ENCODE assay signal across 26 mouse cellular contexts in the genomic region with DNA sequence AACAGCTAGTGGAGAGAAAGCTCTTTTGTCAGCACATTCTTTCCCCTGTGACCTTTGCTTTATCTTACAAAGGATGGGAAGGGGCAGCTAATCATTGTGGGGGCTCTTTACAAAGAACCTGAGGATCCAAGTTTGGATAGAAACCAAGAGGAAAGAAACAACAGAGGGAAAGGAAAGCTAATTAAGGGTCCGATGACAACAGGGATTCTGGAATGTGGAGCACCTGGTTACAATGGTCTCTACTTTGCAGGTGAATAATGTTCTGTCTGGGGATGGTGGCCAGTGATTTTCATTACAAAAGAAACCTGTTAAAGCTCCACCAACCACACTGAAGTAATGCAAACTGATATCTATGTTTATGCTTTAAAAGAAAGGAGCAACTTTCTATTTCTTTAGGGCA. TPM values are rescaled to one million over a fixed set of nuclear protein-coding genes. Genes with fewer than 3 reads are reported as not detected.
DNase-seq lines count a peak whose midpoint lies in the region; TF ChIP-seq lines count a peak whose summit lies in the region.
"Had no signal": no experiment of that assay in that cellular context is flagged by ENCODE, and none has a peak within 500 bp of the region (broad histone marks: within the 10 kb centered on the region; RNA-seq: fewer than 3 reads in every experiment).

No protein-coding gene starts in this region.

- no peak for TF ChIP-seq POLR2A in kidney, adult 2 months (IDR thresholded peaks at IDR 0.05; ENCODE audit: low read depth, low read length)

- no peak for TF ChIP-seq CTCF in kidney, adult 2 months (conservative IDR thresholded peaks at IDR 0.05; ENCODE audit: insufficient read depth, insufficient read length, low read depth, low read length)

- no peak overlapping the region for H3K4me3 ChIP-seq in kidney, adult 2 months (ENCODE audit: insufficient read depth, low read depth, low read length)
- H3K4me3 ChIP-seq: embryonic facial prominence, embryonic 10.5 days; embryonic facial prominence, embryonic 12.5 days; forebrain, embryonic 13.5 days; forebrain, embryonic 15.5 days had no signal

- H3K27me3 ChIP-seq in kidney, adult 2 months (replicated peaks; ENCODE audit: control insufficient read depth, insufficient read depth, low read length), result no peaks in the 10 kb centered on the region
- H3K27me3 ChIP-seq: embryonic facial prominence, embryonic 12.5 days; forebrain, embryonic 13.5 days; forebrain, embryonic 15.5 days; Patski had no signal

- H3K36me3 ChIP-seq in kidney, adult 2 months (ENCODE audit: control insufficient read depth, insufficient read depth, low read length), result no peaks in the 10 kb centered on the region
- H3K36me3 ChIP-seq: embryonic facial prominence, embryonic 10.5 days; embryonic facial prominence, embryonic 12.5 days; forebrain, embryonic 15.5 days; G1E had no signal

- H3K27ac ChIP-seq in kidney, adult 2 months (ENCODE audit: insufficient read depth, low read depth, low read length), result no peak overlapping the region
- H3K27ac ChIP-seq: embryonic facial prominence, embryonic 10.5 days; embryonic facial prominence, embryonic 12.5 days; forebrain, embryonic 13.5 days; forebrain, embryonic 15.5 days had no signal

- 28% methylated on average over 1 of the region's 1 CpGs for WGBS in kidney, adult 2 months

- intact Hi-C loops in left cerebral cortex, postnatal 36 days (cut with DNase I), result no loop called here

- DNase-seq in ES-CJ7 (ENCODE audit: low read depth, low spot score) (peak; percentile 81), R1 (ENCODE audit: low read depth, low spot score) (peak; percentile 85)
- no peak for DNase-seq in kidney, adult 2 months
- DNase-seq in left cerebral cortex, postnatal 36 days (ENCODE audit: low spot score in 2 of 2), result no peak
- no peak for DNase-seq in lung, postnatal 25 days (ENCODE audit: low spot score)
- DNase-seq: adrenal gland, adult 8-10 months; adrenal gland, postnatal 14 days; adrenal gland, postnatal 36 days; cerebellum, adult 11-12 months; cerebellum, adult 2 months; cerebellum, adult 9-10 months; cerebellum, postnatal 10 days; cerebellum, postnatal 25 days; forebrain, postnatal 0 days had no signal

- H3K4me1 ChIP-seq in kidney, adult 2 months (ENCODE audit: control insufficient read depth, insufficient read depth, low read length), result no peaks in the 10 kb centered on the region
- H3K4me1 ChIP-seq: embryonic facial prominence, embryonic 12.5 days; forebrain, embryonic 13.5 days; forebrain, embryonic 15.5 days had no signal

RNA-seq across cellular contexts. Expression of a gene that starts 8.6 kb away (rescaled TPM):
- polyA plus RNA-seq in kidney, adult 2 months (2012; rRNA removed), result not detected in 2 replicates
- total RNA-seq in left cerebral cortex, postnatal 36 days (2021), result not detected
- total RNA-seq: adrenal gland, adult 18-20 months; adrenal gland, adult 8-10 months; adrenal gland, postnatal 14 days; adrenal gland, postnatal 36 days; forebrain, postnatal 0 days had no signal
- polyA plus RNA-seq: C2C12; cerebellum, adult 2 months; cortical plate, adult 2 months; embryonic facial prominence, embryonic 10.5 days; embryonic facial prominence, embryonic 12.5 days; embryonic facial prominence, embryonic 14.5 days; forebrain, embryonic 11.5 days; forebrain, embryonic 13.5 days; forebrain, embryonic 15.5 days; forebrain, postnatal 0 days; G1E; Patski had no signal

RNA-seq across cellular contexts. Expression of a gene that starts 12.3 kb away (rescaled TPM):
- polyA plus RNA-seq in kidney, adult 2 months (2012; rRNA removed), result not detected in 2 replicates
- total RNA-seq in left cerebral cortex, postnatal 36 days (2021), result not detected
- total RNA-seq: adrenal gland, adult 18-20 months; adrenal gland, adult 8-10 months; adrenal gland, postnatal 14 days; adrenal gland, postnatal 36 days; forebrain, postnatal 0 days; G1E had no signal
- polyA plus RNA-seq: activated CD4-positive, CD25-positive, alpha-beta regulatory T cell, adult 4 months; C2C12; cerebellum, adult 2 months; cortical plate, adult 2 months; embryonic facial prominence, embryonic 10.5 days; embryonic facial prominence, embryonic 12.5 days; embryonic facial prominence, embryonic 14.5 days; forebrain, embryonic 11.5 days; forebrain, embryonic 13.5 days; forebrain, embryonic 15.5 days; forebrain, postnatal 0 days; G1E; Patski had no signal

RNA-seq across cellular contexts. Expression of a gene that starts 31.4 kb away (rescaled TPM):
- polyA plus RNA-seq in kidney, adult 2 months (2012; rRNA removed), result not detected in 2 replicates
- total RNA-seq in left cerebral cortex, postnatal 36 days (2021), result not detected
- total RNA-seq: adrenal gland, adult 18-20 months; adrenal gland, adult 8-10 months; adrenal gland, postnatal 14 days; adrenal gland, postnatal 36 days; forebrain, postnatal 0 days; G1E had no signal
- polyA plus RNA-seq: activated CD4-positive, CD25-positive, alpha-beta regulatory T cell, adult 4 months; C2C12; cerebellum, adult 2 months; cortical plate, adult 2 months; embryonic facial prominence, embryonic 10.5 days; embryonic facial prominence, embryonic 12.5 days; forebrain, embryonic 11.5 days; forebrain, embryonic 13.5 days; forebrain, embryonic 15.5 days; forebrain, postnatal 0 days; G1E; Patski had no signal

RNA-seq across cellular contexts. Expression of a gene that starts 38.6 kb away (rescaled TPM):
- polyA plus RNA-seq in kidney, adult 2 months (2012; rRNA removed), result not detected in 2 replicates
- total RNA-seq in left cerebral cortex, postnatal 36 days (2021), result not detected
- total RNA-seq: adrenal gland, adult 18-20 months; adrenal gland, adult 8-10 months; adrenal gland, postnatal 14 days; adrenal gland, postnatal 36 days; forebrain, postnatal 0 days; G1E had no signal
- polyA plus RNA-seq: activated CD4-positive, CD25-positive, alpha-beta regulatory T cell, adult 4 months; C2C12; cerebellum, adult 2 months; cortical plate, adult 2 months; embryonic facial prominence, embryonic 10.5 days; embryonic facial prominence, embryonic 12.5 days; forebrain, embryonic 11.5 days; forebrain, embryonic 13.5 days; forebrain, embryonic 15.5 days; forebrain, postnatal 0 days; G1E; Patski had no signal

RNA-seq across cellular contexts. Expression of a gene that starts 48.6 kb away (rescaled TPM):
- polyA plus RNA-seq in kidney, adult 2 months (2012; rRNA removed), result not detected in 2 replicates
- total RNA-seq in left cerebral cortex, postnatal 36 days (2021), result not detected
- total RNA-seq: adrenal gland, adult 18-20 months; adrenal gland, adult 8-10 months; adrenal gland, postnatal 14 days; adrenal gland, postnatal 36 days; forebrain, postnatal 0 days; G1E had no signal
- polyA plus RNA-seq: activated CD4-positive, CD25-positive, alpha-beta regulatory T cell, adult 4 months; C2C12; cerebellum, adult 2 months; cortical plate, adult 2 months; embryonic facial prominence, embryonic 10.5 days; embryonic facial prominence, embryonic 12.5 days; embryonic facial prominence, embryonic 14.5 days; forebrain, embryonic 11.5 days; forebrain, embryonic 13.5 days; forebrain, embryonic 15.5 days; forebrain, postnatal 0 days; G1E; Patski had no signal

Comparison
In these comparisons a context has a peak if more than half of its experiments do, and no peak if none do; other contexts are left out.
1. DNase-seq: peak in ES-CJ7 (single experiment) and R1 (single experiment); none in kidney, adult 2 months (single experiment), left cerebral cortex, postnatal 36 days (0 of 2) and lung, postnatal 25 days (single experiment).